Mouse (Mus musculus): Measurements from ENCODE around the gene Dtd1. TPM values are rescaled to one million over a fixed set of nuclear protein-coding genes. Genes with fewer than 3 reads are reported as not detected.
"Not testable (repeated sequence)": the region's sequence is repeated elsewhere in the genome, so short reads cannot be mapped to it uniquely, and the experiment has no call there.

The Dtd1 gene
- 50.0 and 58.6 TPM in 2 replicates for polyA plus RNA-seq (2015; fragmentation: Nextera tagmentation; extraction: Ambion mirVana)

- 1% methylated on average over 48 of the region's 50 CpGs for WGBS
- peak; percentile 94 for ATAC-seq
- peak within 1 kb of the TSS; percentile 44; the same call in 1 of the 2 replicates for H3K27ac ChIP-seq
These were observed at the start of gene Dtd1 for GRCm38 (mm10) chr2:144599831-144600687. Dtd1 (plus strand) TSS chr2:144599897.

DNA sequence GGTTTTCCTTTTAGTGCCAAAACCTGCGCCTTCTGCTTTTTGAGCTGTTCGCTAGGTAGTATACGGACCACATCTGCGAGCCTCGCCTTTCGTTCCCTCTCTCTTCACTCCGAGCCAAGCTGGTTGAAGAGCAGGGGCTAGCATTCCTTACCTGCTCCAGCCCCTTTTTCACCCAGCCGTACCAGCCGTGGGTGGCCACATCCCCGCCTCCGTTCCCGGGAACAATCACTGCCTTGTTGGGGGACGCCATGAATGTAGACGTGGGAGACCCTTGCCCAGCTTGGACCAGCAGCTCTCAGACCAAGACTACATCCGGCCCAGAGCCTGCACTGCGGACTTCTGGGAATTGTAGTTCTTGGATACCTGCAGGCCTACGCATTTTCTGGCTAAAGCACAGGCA, 49.2 kb upstream of the Dtd1 start, which contains the start of gene Rbbp9:
Gene Rbbp9 (minus strand): TSS at position 341 of the 400 bp plus-strand sequence.
- Histone ChIP-seq H3K27me3 (no peaks in the 10 kb centered on the region), H3K9ac (peak within 1 kb of the TSS; percentile 88), H3K4me1 (peaks cover 16% of the 10 kb centered on the region), H3K36me3 (ENCODE audit: poor library complexity, severe bottlenecking) (peaks cover 23% of the 10 kb centered on the region), H3K9me3 (replicated peaks) (no peaks in the 10 kb centered on the region), H3K27ac (peak within 1 kb of the TSS; percentile 83), H3K4me2 (peak within 1 kb of the TSS; percentile 70), H3K4me3 (peak within 1 kb of the TSS; percentile 73)
- under 1% methylated on average over 17 of the region's 17 CpGs for WGBS
- peak; percentile 98 for ATAC-seq

More at GRCm38 (mm10) chr2:144599831-144600687, at the start of gene Dtd1:
- peak within 1 kb of the TSS; percentile 68 for H3K4me2 ChIP-seq
- H3K27me3 ChIP-seq: no peaks in the 10 kb centered on the region
- H3K9ac ChIP-seq: peak within 1 kb of the TSS; percentile 78
- no peaks in the 10 kb centered on the region for H3K36me3 ChIP-seq (ENCODE audit: poor library complexity, severe bottlenecking)
- no peaks in the 10 kb centered on the region for H3K9me3 ChIP-seq (replicated peaks)
- H3K4me1 ChIP-seq: no peaks in the 10 kb centered on the region
- H3K4me3 ChIP-seq: peak within 1 kb of the TSS; percentile 68

DNA sequence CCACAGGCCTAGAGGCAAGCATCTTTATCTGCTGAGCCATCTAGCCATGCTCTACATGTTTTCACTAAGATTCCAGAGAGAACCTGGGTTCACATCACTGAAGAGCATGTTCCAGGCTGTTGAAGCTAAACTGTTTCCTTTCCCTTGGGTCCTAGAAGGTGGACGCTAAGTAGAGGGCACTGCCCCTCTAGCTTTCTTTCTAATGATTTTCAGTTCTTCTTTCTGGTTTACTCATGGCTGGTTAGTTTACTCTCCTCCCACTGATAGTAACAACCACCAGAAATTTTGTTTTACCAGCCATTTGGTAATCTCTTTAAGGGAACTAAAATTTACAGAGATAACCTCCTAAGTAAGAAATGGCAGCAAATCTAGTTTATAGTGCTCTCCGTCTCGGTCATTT, 45.8 kb upstream of the Dtd1 start:
- Histone ChIP-seq H3K9me3 (replicated peaks) (no peaks in the 10 kb centered on the region), H3K27ac (no peak overlapping the region), H3K4me3 (no peak overlapping the region), H3K27me3 (no peaks in the 10 kb centered on the region), H3K36me3 (ENCODE audit: poor library complexity, severe bottlenecking) (no peaks in the 10 kb centered on the region), H3K4me2 (no peak overlapping the region), H3K4me1 (peaks cover 32% of the 10 kb centered on the region), H3K9ac (no peak overlapping the region)
- no peak for ATAC-seq
- WGBS: 88% methylated on average over 3 of the region's 3 CpGs

- WGBS: 2% methylated on average over 14 of the region's 14 CpGs
- Histone ChIP-seq H3K27me3 (no peaks in the 10 kb centered on the region), H3K4me3 (peak overlapping the region; percentile 84), H3K27ac (peak overlapping the region; percentile 79), H3K9me3 (replicated peaks) (no peaks in the 10 kb centered on the region), H3K4me2 (peak overlapping the region; percentile 71), H3K36me3 (ENCODE audit: poor library complexity, severe bottlenecking) (peaks cover 9% of the 10 kb centered on the region), H3K9ac (peak overlapping the region; percentile 76), H3K4me1 (peaks cover 22% of the 10 kb centered on the region)
- no peak for ATAC-seq
These were observed 44.3 kb upstream of the Dtd1 start for GRCm38 (mm10) chr2:144555286-144555819.

DNA sequence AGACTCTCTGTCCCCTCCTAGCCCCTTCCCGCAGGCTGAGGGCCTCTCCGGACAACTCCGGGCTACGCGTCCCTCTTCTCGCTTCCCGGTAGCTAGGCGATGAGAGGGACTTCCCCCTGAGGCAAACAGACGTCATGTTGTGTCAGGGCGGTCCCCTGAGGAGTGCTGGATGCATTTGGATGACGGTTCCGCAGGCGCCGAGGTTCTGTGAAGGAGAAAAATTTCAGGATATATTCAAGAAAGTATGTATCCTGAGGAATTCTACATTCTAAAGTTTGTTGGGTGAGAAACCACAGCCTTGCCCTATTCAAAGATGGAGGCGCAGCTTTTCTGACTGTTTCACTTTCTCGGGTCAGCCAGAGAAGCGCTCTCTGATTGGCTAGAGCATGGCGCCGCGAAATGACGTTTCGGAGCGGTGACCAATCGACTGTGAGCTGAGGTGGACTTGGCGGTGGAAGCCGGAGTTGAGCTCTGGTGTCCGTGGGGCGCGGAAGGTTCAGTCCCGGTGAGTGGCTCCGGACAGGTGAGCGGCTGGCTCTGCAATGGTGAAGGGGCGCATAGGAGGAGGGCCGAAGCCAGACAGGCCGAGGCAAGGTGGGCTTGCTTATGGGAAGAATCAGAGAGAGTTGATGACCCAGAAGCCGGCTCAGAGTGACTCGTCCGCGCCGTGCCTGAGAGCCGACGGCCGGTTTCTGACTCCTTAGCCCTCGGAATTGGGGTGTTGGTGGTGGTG, 43.7 kb upstream of the Dtd1 start, which contains the start of gene Sec23b:
Gene Sec23b (plus strand): TSS at position 410 of the 733 bp plus-strand sequence.
- peak within 1 kb of the TSS; percentile 79 for H3K27ac ChIP-seq

GRCm38 (mm10) chr2:144588723-144589122, 11.0 kb upstream of the Dtd1 start:
- no peak for ATAC-seq
- WGBS: 87% methylated on average over 4 of the region's 4 CpGs
- H3K36me3 ChIP-seq (ENCODE audit: poor library complexity, severe bottlenecking): peaks cover 58% of the 10 kb centered on the region

More for the DNA sequence above, 43.7 kb upstream of the Dtd1 start, which contains the start of gene Sec23b:
- WGBS: under 1% methylated on average over 44 of the region's 44 CpGs
- Histone ChIP-seq H3K4me1 (peaks cover 22% of the 10 kb centered on the region), H3K36me3 (ENCODE audit: poor library complexity, severe bottlenecking) (peaks cover 9% of the 10 kb centered on the region), H3K4me3 (peak within 1 kb of the TSS; percentile 84), H3K9ac (peak within 1 kb of the TSS; percentile 80), H3K4me2 (peak within 1 kb of the TSS; percentile 71), H3K27me3 (no peaks in the 10 kb centered on the region), H3K9me3 (replicated peaks) (no peaks in the 10 kb centered on the region)
- peak; percentile 99 for ATAC-seq

GRCm38 (mm10) chr2:144593036-144593435, 6.7 kb upstream of the Dtd1 start:
- not testable (repeated sequence) for H3K9me3 ChIP-seq (replicated peaks); ATAC-seq; H3K4me3 ChIP-seq; H3K4me2 ChIP-seq; H3K27ac ChIP-seq; H3K27me3 ChIP-seq; H3K9ac ChIP-seq; H3K4me1 ChIP-seq
- WGBS: 68% methylated on average over 8 of the region's 8 CpGs
- peaks cover 19% of the 10 kb centered on the region for H3K36me3 ChIP-seq (ENCODE audit: poor library complexity, severe bottlenecking)

More at GRCm38 (mm10) chr2:144588723-144589122, 11.0 kb upstream of the Dtd1 start:
- no peak overlapping the region for H3K27ac ChIP-seq
- H3K27me3 ChIP-seq: no peaks in the 10 kb centered on the region
- no peaks in the 10 kb centered on the region for H3K4me1 ChIP-seq
- H3K9ac ChIP-seq: no peak overlapping the region
- H3K4me3 ChIP-seq: no peak overlapping the region
- H3K4me2 ChIP-seq: no peak overlapping the region
- peaks cover 3% of the 10 kb centered on the region; the same call in 1 of the 2 replicates for H3K9me3 ChIP-seq (replicated peaks)

DNA sequence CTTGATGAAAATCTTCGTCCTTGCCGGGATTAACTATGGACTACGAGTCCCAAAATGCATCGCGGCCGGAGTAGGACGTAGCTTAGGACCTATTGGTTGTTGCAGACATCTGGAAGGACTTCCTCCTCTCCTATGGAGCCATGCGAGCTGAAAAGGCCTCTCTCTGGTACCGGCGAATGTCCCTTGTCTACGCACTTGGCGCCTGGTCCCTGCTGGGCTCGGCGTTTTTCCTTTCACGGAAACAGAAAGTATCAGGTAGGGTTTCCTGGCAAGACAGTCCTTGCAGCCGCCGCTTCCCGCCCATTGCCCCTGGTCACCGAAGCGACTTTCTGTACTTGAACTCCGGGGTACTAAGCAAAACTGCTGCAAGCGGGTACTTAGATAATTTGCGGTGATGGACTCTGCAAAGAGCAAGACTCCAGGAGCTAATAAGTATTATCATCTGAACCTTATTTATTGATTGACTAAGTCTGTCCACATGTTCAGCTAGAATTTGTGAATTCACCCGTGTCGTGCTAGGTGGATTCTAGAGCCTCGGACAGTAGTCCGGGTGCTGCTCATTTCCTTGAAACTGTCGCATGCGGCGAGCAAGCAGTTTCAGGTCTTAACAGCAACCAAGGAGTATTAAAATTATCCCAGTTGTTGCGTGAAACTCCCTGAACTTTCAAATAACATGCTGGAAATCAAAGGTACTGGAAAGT, 5.6 kb upstream of the Dtd1 start, which contains the start of gene Smim26:
Gene Smim26 (plus strand): TSS at position 104 of the 701 bp plus-strand sequence.
- H3K27ac ChIP-seq: no peak within 1 kb of the TSS
- H3K4me1 ChIP-seq: peaks cover 5% of the 10 kb centered on the region; the same call in 1 of the 2 replicates
- H3K9ac ChIP-seq: peak within 1 kb of the TSS; percentile 78
- no peaks in the 10 kb centered on the region for H3K9me3 ChIP-seq (replicated peaks)
- WGBS: 3% methylated on average over 31 of the region's 31 CpGs
- H3K36me3 ChIP-seq (ENCODE audit: poor library complexity, severe bottlenecking): peaks cover 8% of the 10 kb centered on the region
- peak; percentile 98 for ATAC-seq
- peak within 1 kb of the TSS; percentile 66 for H3K4me3 ChIP-seq
- H3K27me3 ChIP-seq: no peaks in the 10 kb centered on the region
- H3K4me2 ChIP-seq: peak within 1 kb of the TSS; percentile 71

DNA sequence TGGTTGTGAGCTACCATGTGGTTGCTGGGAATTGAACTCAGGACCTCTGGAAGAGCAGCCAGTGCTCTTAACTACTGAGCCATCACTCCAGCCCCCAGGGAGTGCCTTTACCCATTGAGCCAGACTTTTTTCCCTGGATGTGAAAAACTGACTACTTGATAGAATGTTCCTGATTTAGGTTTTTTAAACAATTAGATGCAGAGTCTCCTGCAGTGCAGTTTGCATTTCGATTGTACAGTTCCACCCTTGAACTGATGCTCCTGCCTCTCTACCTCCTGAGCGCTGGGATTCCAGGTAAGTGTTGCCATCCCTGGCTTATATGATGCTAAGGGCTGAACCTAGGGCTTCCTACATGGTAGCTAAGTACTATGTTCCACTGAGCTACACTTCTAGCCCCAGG, 1.7 kb upstream of the Dtd1 start:
- WGBS: 77% methylated on average over 2 of the region's 2 CpGs
- no peak for ATAC-seq
- H3K36me3 ChIP-seq (ENCODE audit: poor library complexity, severe bottlenecking): no peaks in the 10 kb centered on the region
- no peaks in the 10 kb centered on the region for H3K27me3 ChIP-seq
- H3K4me1 ChIP-seq: peaks cover 5% of the 10 kb centered on the region; the same call in 1 of the 2 replicates
- no peak overlapping the region for H3K27ac ChIP-seq
- no peak overlapping the region for H3K4me2 ChIP-seq
- no peak overlapping the region for H3K9ac ChIP-seq
- H3K9me3 ChIP-seq (replicated peaks): no peaks in the 10 kb centered on the region
- no peak overlapping the region for H3K4me3 ChIP-seq

DNA sequence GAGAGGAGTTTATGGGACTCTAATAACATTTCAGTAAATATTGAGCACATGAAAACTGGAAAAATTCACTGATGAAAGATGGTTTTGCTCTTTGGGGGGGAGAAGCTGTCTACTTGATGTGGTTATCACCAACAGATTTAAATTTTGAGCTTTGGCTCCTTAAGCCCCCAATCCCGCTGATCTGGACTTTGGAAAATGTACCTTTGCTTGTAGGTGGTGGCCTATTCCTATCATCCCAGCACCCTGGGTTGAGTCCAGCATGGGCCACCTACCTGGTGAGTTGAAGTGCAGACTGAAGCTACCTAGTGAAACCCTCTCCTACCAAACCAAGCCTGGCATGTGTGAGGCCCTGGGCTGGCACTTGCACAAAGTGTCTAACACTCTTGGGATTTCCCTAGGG, 1.9 kb downstream of the Dtd1 start:
- no peak overlapping the region for H3K4me3 ChIP-seq
- H3K9ac ChIP-seq: no peak overlapping the region
- no peak overlapping the region for H3K27ac ChIP-seq
- no peaks in the 10 kb centered on the region for H3K4me1 ChIP-seq
- H3K9me3 ChIP-seq (replicated peaks): no peaks in the 10 kb centered on the region
- no peak for ATAC-seq
- H3K36me3 ChIP-seq (ENCODE audit: poor library complexity, severe bottlenecking): no peaks in the 10 kb centered on the region
- H3K27me3 ChIP-seq: no peaks in the 10 kb centered on the region
- WGBS: 94% methylated on average over 1 of the region's 1 CpGs
- no peak overlapping the region for H3K4me2 ChIP-seq

- Histone ChIP-seq H3K27me3 (no peaks in the 10 kb centered on the region), H3K9me3 (replicated peaks) (peaks cover 3% of the 10 kb centered on the region; the same call in 1 of the 2 replicates), H3K4me3 (no peak overlapping the region), H3K4me1 (no peaks in the 10 kb centered on the region), H3K4me2 (no peak overlapping the region), H3K9ac (no peak overlapping the region), H3K27ac (no peak overlapping the region), H3K36me3 (ENCODE audit: poor library complexity, severe bottlenecking) (no peaks in the 10 kb centered on the region)
- no peak for ATAC-seq
- 96% methylated on average over 6 of the region's 6 CpGs for WGBS
These were observed 14.3 kb downstream of the Dtd1 start for GRCm38 (mm10) chr2:144613956-144614355.
